Comparison of ENCODE assay signal across 8 mouse cellular contexts in genomic region chr2:37815676-37816075, GRCm38 (mm10). TPM values are rescaled to one million over a fixed set of nuclear protein-coding genes. Genes with fewer than 3 reads are reported as not detected.
DNase-seq lines count a peak whose midpoint lies in the region; ATAC-seq and TF ChIP-seq lines count a peak whose summit lies in the region.

No protein-coding gene starts in this region.

- H3K9ac ChIP-seq in kidney, embryonic 15.5 days: no peak overlapping the region
- H3K9ac ChIP-seq in limb, embryonic 14.5 days (ENCODE audit: low read depth, low read length, severe bottlenecking): no peak overlapping the region

- peak; percentile 75; the same call in 1 of the 2 replicates for TF ChIP-seq CTCF in testis, adult 2 months (IDR thresholded peaks at IDR 0.05; ENCODE audit: control insufficient read depth, insufficient read depth, insufficient replicate concordance, low read depth, low read length)

- no peaks in the 10 kb centered on the region for H3K9me3 ChIP-seq in kidney, embryonic 15.5 days (replicated peaks)
- no peaks in the 10 kb centered on the region for H3K9me3 ChIP-seq in limb, embryonic 14.5 days (ENCODE audit: control insufficient read depth, low read length)

- no peaks in the 10 kb centered on the region for H3K27me3 ChIP-seq in kidney, embryonic 15.5 days
- H3K27me3 ChIP-seq in limb, embryonic 14.5 days (ENCODE audit: control insufficient read depth, insufficient read depth, low read length): no peaks in the 10 kb centered on the region
- H3K27me3 ChIP-seq in testis, adult 2 months (ENCODE audit: control insufficient read depth, insufficient read depth, low read length): no peaks in the 10 kb centered on the region

- H3K27ac ChIP-seq in kidney, embryonic 15.5 days: no peak overlapping the region
- no peak overlapping the region for H3K27ac ChIP-seq in limb, embryonic 14.5 days (replicated peaks; ENCODE audit: low read depth, low read length)
- H3K27ac ChIP-seq in testis, adult 2 months (ENCODE audit: control insufficient read depth, insufficient read depth, low read depth, low read length): no peak overlapping the region

- no peak overlapping the region for H3K4me2 ChIP-seq in kidney, embryonic 15.5 days
- no peak overlapping the region for H3K4me2 ChIP-seq in limb, embryonic 14.5 days (replicated peaks; ENCODE audit: low read depth, low read length, severe bottlenecking)

- WGBS in kidney, embryonic 15.5 days: 14% methylated on average over 3 of the region's 3 CpGs
- WGBS in limb, embryonic 14.5 days: 13% methylated on average over 3 of the region's 3 CpGs

- ATAC-seq in kidney, embryonic 15.5 days (replicated peaks; ENCODE audit: low FRiP score): peak; percentile 53; the same call in 1 of the 2 replicates
- ATAC-seq in limb, embryonic 14.5 days (ENCODE audit: low FRiP score, low read depth): peak; percentile 55; the same call in 1 of the 2 replicates

- no peak for TF ChIP-seq POLR2A in limb, embryonic 14.5 days (IDR thresholded peaks at IDR 0.05; ENCODE audit: borderline replicate concordance, extremely low read depth, insufficient read depth, insufficient read length)
- TF ChIP-seq POLR2A in testis, adult 2 months (IDR thresholded peaks at IDR 0.05; ENCODE audit: control insufficient read depth, low read depth, low read length): no peak

- H3K36me3 ChIP-seq in kidney, embryonic 15.5 days: peaks cover 5% of the 10 kb centered on the region; the same call in 1 of the 2 replicates
- H3K36me3 ChIP-seq in limb, embryonic 14.5 days (ENCODE audit: control insufficient read depth, insufficient read depth, low read length): peaks cover 7% of the 10 kb centered on the region; the same call in 1 of the 2 replicates
- no peaks in the 10 kb centered on the region for H3K36me3 ChIP-seq in testis, adult 2 months (ENCODE audit: control insufficient read depth, insufficient read depth, low read length)

- H3K4me3 ChIP-seq in kidney, embryonic 15.5 days (replicated peaks): no peak overlapping the region
- H3K4me3 ChIP-seq in limb, embryonic 14.5 days (replicated peaks; ENCODE audit: low read length): no peak overlapping the region
- no peak overlapping the region for H3K4me3 ChIP-seq in testis, adult 2 months (ENCODE audit: control insufficient read depth, low read depth, low read length)

- peaks cover 3% of the 10 kb centered on the region; the same call in 1 of the 2 replicates for H3K4me1 ChIP-seq in kidney, embryonic 15.5 days
- 0 out of 2 replicates have a peak, but pooled peaks cover 4% of the 10 kb centered on the region for H3K4me1 ChIP-seq in limb, embryonic 14.5 days (ENCODE audit: control insufficient read depth, insufficient read depth, low read length)
- H3K4me1 ChIP-seq in testis, adult 2 months (ENCODE audit: control insufficient read depth, insufficient read depth, low read length): no peaks in the 10 kb centered on the region

- DNase-seq in urinary bladder, postnatal 14 days (ENCODE audit: low spot score): peak; percentile 71
- no peak for DNase-seq in urinary bladder, postnatal 10 days (ENCODE audit: low spot score)
- DNase-seq in cerebellum, adult 8-10 months: peak; percentile 80
- peak; percentile 63 to 75 for DNase-seq in frontal cortex, postnatal 25 days (ENCODE audit: low spot score in 2 of 2)
- DNase-seq in limb, embryonic 14.5 days (ENCODE audit: low spot score): peak; percentile 73
- peak; percentile 67 for DNase-seq in naive thymus-derived CD4-positive, alpha-beta T cell, adult 2 months (ENCODE audit: low read depth)

RNA-seq across cellular contexts. Expression of gene Crb2, which starts 39.6 kb away (rescaled TPM):
- 3.4 and 4.1 TPM in 2 replicates for polyA plus RNA-seq in kidney, embryonic 15.5 days (2015; fragmentation: Nextera tagmentation; extraction: Ambion mirVana)
- polyA plus RNA-seq in limb, embryonic 14.5 days (2012; rRNA removed): 0.60 and 0.78 TPM in 2 replicates
- polyA plus RNA-seq in limb, embryonic 14.5 days (2014; fragmentation: Nextera tagmentation; extraction: Ambion mirVana): 0.28 and 0.41 TPM in 2 replicates
- 0.28 and 0.30 TPM in 2 replicates for polyA plus RNA-seq in testis, adult 2 months (2012; rRNA removed)
